Mouse (Mus musculus) liver (tissue): ENCODE measurements around the gene Ccdc96.
A peak's percentile ranks its signal among the peaks of the same experiment; 100 is the strongest.

Source experiments
- DNase-seq: peaks from one replicate; pipeline ENCODE4 v3.0.0-alpha.2; 2020; ENCODE audit warnings: mixed read lengths

The Ccdc96 gene

GRCm38 (mm10) chr5:36474283-36474682, 10.1 kb upstream of the Ccdc96 start:
- peak; percentile 79 for DNase-seq

GRCm38 (mm10) chr5:36477486-36477885, 6.9 kb upstream of the Ccdc96 start:
- DNase-seq: no peak

DNA sequence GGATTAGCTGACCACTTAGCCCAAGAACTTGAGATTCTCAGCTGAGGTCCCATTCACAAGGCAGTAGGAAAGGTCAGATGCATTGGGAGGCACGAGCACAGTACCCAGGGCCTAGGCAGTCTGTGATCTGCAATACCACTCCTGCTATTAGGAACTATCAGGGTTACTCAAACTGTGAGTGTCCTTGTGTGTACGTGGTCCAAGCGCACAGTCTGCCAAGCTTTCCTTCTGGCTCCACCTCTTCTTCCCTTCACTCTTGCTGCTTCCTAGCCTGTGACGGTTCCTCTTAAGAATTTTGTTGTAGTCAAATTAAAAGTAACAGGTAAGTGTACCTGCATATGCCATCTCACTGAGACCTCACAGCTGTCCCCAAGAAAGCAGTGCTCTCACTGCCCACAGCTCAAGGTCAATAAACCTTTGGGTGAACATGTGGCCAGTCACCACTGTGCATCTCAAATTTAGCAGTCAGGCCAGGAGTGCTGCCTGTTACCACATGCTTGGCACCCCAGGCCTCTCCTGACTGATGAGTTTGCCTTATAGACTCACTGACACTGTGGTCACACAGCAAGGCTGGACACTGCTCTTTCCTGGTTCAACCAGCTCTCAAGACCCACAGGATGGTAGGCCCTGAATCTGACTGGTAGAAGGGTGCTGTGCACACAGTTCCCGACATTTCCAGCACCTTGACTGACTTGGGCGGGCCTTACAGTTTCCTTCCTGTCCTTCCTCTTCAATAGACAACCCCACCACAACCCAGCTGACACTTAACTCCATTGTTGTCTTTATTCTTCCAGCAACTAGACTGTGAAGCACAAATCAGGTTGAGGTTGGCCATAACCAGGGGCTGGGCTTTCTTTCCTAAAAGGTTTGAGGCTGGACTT, 5.6 kb upstream of the Ccdc96 start:
- no peak for DNase-seq

DNA sequence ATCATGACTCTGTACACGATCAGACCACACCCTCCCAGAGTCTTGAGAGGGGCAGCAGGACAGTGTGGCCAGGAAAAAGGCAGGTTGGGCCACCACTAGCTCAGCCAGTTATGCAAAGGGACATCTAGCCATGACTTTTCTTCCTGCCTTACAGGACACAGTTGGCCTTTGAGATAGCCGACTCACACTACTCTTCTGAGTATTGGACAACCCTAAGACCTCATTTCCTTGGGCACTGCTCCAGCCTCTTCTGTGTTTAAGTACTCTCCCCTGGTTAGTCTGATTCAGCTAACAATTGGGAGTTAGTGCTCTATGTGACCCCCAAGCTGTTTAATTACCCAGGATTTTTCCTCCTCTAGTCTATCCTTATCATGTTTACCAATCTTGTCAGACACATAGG, 4.7 kb upstream of the Ccdc96 start:
- no peak for DNase-seq

GRCm38 (mm10) chr5:36480398-36480797, 4.0 kb upstream of the Ccdc96 start:
- DNase-seq: no peak

DNA sequence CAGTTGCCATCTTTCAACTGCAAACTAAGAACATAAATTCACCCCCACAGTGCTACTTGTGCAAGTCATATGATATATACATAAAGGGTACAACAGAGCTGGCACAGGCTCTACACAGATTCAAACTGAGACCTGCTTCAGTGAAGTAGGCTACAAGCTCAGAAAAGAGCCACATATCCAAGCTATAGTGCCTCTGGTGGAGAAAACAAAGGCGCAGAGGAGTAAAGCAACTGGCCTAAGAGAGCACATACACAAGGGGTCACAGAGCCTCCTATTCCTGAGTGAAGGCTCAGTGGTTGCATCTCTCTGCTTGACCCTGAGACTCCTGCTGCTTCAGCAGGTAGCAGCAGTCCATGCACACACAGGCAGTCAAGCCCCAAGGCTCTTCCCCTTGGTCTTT, 3.3 kb upstream of the Ccdc96 start:
- no peak for DNase-seq

DNA sequence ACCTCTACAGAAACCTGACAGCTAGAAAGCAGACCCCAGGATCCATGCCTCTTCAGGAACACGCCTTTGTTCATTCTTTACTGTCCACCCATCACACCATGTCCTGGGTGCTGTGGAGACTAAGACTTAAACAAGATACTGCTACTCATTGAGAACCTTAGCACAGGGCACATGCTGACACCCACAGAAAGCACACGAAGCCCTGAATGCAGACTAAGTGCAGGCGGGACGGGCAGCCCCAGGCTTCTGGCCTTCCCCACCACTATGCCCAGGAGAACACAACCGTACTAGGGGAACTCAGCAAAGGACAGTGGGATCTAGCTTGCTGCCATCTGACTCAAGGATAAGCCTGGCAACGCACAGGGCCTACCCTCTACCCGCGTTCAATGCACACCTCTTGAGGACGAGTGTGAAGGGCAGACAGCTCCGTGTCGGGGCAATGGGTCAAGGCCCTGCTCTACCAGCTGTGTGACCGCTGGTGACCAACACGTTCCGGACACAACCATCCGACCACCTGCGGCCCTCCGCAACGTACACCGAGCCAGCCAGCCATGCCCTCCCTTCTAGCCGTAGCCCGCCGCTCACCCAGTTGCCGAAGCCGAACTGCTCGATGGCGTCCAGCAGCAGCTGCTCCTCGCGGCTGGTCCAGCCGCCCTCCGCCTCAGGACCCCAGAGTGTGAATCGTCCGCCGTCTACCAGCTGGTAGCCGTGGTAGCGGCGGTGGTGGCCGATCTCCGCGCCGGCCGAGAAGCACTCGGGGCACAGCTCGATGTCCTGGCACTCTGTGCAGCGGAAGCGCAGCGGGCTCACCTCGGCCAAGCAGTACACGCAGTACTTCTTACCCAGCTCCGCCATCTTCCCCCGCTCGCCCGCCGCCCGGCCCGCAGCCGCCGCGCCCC, 936 bp upstream of the Ccdc96 start:
- peak; percentile 52 for DNase-seq

- DNase-seq: no peak
Measured at GRCm38 (mm10) chr5:36485306-36485705, 918 bp downstream of the Ccdc96 start.

- DNase-seq: peak; percentile 15
Measured at GRCm38 (mm10) chr5:36489225-36489624, 4.8 kb downstream of the Ccdc96 start.

GRCm38 (mm10) chr5:36493919-36494318, 9.5 kb downstream of the Ccdc96 start:
- DNase-seq: no peak

GRCm38 (mm10) chr5:36494709-36495108, 10.3 kb downstream of the Ccdc96 start:
- DNase-seq: no peak

GRCm38 (mm10) chr5:36505235-36505634, 20.8 kb downstream of the Ccdc96 start:
- DNase-seq: no peak

DNA sequence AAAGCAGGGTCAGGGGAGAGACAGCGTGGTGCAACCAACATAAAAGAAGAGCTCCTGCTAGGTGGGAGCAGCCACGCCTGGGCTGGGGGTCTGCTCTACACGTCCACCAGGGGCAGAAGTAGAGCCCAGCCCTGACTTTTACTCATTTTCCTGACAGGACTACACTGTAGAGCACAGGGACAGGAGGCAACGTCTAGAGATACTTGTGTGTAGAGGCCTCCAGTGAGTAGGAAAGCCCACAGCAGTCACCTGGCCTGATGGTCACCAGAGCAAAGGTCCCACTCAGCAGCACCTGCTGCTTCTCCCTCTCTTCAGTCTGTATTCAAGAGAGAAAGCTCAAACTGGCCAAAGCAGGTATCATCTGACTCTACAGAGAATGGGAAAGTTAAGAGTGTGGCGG, 21.3 kb downstream of the Ccdc96 start:
- DNase-seq: no peak

- no peak for DNase-seq
Measured at GRCm38 (mm10) chr5:36508351-36508750, 24.0 kb downstream of the Ccdc96 start.

DNA sequence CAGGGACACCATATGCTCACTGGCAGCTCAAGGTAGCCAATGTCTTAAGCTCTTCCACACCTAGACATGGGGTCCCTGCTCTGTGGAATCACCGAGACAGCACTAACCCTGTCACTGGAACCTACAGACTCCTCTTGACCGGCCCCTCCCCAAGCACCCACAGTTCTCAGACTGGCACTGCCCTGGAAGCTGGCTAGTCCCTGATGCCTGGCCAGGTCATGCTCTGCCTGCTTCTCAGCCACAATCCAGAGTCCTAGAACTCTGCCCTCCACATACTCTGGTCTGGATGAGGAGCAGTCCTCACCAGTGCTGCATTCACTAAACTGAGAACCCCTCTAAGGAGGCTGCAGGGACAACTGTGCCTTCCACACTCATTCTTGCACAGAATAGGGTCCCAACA, 26.6 kb downstream of the Ccdc96 start:
- DNase-seq: no peak

DNA sequence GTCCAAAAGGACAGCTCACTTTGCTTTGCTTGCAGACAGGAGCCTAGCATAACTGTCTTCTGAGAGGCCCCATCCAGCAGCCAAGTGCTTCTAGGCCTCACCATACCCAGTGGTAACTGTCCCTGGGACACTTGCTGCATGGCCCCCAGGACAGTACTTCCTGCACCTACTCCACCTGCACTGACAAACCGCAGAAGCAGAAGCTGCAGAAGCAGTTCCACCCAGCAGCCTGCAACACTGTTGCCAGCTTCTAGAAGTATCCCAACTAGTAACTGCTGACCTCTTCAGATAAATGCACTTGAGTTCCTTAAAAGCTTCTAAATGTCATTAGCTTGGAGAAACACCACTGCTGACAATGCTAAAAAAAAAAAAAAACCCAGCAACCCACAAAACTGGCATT, 30.7 kb downstream of the Ccdc96 start:
- DNase-seq: no peak

- no peak for DNase-seq
Measured at GRCm38 (mm10) chr5:36515558-36515957, 31.2 kb downstream of the Ccdc96 start.

- no peak for DNase-seq
Measured at GRCm38 (mm10) chr5:36517596-36517995, 33.2 kb downstream of the Ccdc96 start.

DNA sequence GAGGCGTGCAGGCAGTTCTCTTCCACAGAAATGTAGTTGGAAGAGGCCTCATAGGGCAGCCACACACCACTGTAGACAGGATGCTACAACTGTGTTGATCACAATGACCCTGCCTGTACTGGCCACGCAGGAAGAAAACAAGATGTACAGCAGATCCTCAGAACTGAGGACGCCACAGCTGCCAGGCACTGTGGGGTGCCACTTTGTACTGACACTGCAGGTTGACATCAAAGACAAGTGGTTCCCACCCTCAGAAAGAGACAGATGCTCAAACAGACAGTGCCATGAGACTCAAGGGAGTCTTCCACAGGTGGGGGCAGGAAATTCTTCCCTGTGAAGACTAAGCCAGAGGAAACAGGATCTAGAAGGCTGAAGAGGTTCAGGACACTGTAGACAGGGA, 35.4 kb downstream of the Ccdc96 start:
- DNase-seq: no peak

- no peak for DNase-seq
Measured at GRCm38 (mm10) chr5:36522782-36523181, 38.4 kb downstream of the Ccdc96 start.

- DNase-seq: no peak
Measured at GRCm38 (mm10) chr5:36523219-36523703, 38.9 kb downstream of the Ccdc96 start.

- no peak for DNase-seq
Measured at GRCm38 (mm10) chr5:36525216-36525615, 40.8 kb downstream of the Ccdc96 start.

DNA sequence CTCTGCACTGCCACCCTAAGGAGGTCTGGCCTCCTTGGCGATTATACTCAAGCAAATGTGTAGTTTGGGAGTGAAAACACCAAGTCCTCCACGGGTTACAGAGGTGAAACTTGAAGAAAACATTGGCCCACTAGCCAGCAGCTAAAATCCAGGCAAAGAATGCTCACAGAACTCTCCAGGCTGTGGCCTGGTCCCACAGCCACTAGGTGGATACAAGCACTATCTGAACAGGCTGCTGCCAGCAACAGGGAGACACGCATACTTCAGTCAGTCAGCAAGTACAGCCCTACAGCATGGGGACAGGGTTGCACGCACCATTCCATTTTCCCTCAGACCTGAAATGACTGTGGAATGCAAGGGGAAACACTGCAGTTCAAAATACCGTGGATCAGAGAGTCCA, 41.9 kb downstream of the Ccdc96 start:
- no peak for DNase-seq

- DNase-seq: no peak
Measured at GRCm38 (mm10) chr5:36526921-36527320, 42.5 kb downstream of the Ccdc96 start.
